Mouse (Mus musculus) testis, adult 2 months (tissue): ENCODE measurements around the gene Spata25.

Experiments used
- CTCF ChIP-seq: fragments of 200-500 bp; IDR thresholded peaks from 2 replicates; pipeline ENCODE4 v1.5.1; 2012; ENCODE audit warnings: low read depth, mild to moderate bottlenecking, inconsistent platforms, low read length, moderate library complexity; ENCODE audit not compliant: control insufficient read depth, insufficient read depth, insufficient replicate concordance
- POLR2A ChIP-seq: fragments of 200-500 bp; IDR thresholded peaks from 2 replicates; pipeline ENCODE4 v1.6.1; 2012; ENCODE audit warnings: low read depth, mild to moderate bottlenecking, inconsistent platforms, low read length, moderate library complexity; ENCODE audit not compliant: control insufficient read depth

- TF ChIP-seq CTCF (no peak), POLR2A (no peak)
Measured at GRCm38 (mm10) chr2:164815821-164816220, 12.5 kb downstream of the Spata25 start.
